Mouse (Mus musculus) testis, adult 2 months (tissue): ENCODE data around the gene Amotl1.

Experiments used
- CTCF ChIP-seq: fragments of 200-500 bp; IDR thresholded peaks from 2 replicates; pipeline ENCODE4 v1.5.1; 2012; ENCODE audit warnings: low read depth, mild to moderate bottlenecking, inconsistent platforms, low read length, moderate library complexity; ENCODE audit not compliant: control insufficient read depth, insufficient read depth, insufficient replicate concordance
- POLR2A ChIP-seq: fragments of 200-500 bp; IDR thresholded peaks from 2 replicates; pipeline ENCODE4 v1.6.1; 2012; ENCODE audit warnings: low read depth, mild to moderate bottlenecking, inconsistent platforms, low read length, moderate library complexity; ENCODE audit not compliant: control insufficient read depth

- no peak for TF ChIP-seq POLR2A
- TF ChIP-seq CTCF, result no peak
These were observed 22.0 kb downstream of the Amotl1 start for GRCm38 (mm10) chr9:14622848-14623247.
